Mouse (Mus musculus): ENCODE results near the gene Myrip.

- TF ChIP-seq GATA1 (IDR thresholded peaks at IDR 0.05; ENCODE audit: borderline replicate concordance, low read length) = no peak
- no peak for TF ChIP-seq FLI1 (IDR thresholded peaks at IDR 0.05; ENCODE audit: low read length)
These were observed 17.8 kb downstream of the Myrip start for GRCm38 (mm10) chr9:120319099-120319498.
